Mouse (Mus musculus) lung, embryonic 14.5 days (tissue): ENCODE measurements around the gene Olfm3. TPM values are rescaled to one million over a fixed set of nuclear protein-coding genes. Genes with fewer than 3 reads are reported as not detected.

Experiments
- ATAC-seq: fragments of 200-750 bp; cut with Nextera tagmentation; 2 replicates; pipeline ENCODE4 v1.8.0; 2017; ENCODE audit warnings: mild to moderate bottlenecking, moderate TSS enrichment, moderate library complexity; ENCODE audit not compliant: insufficient read depth
- DNase-seq: peaks from one replicate; pipeline ENCODE4 v3.0.0-alpha.2; 2015
- H3K27ac ChIP-seq: fragments of 300-500 bp; sonication (generic); 2 replicates; pipeline ENCODE4 v1.5.1; 2014; ENCODE audit warnings: low read depth, mild to moderate bottlenecking, moderate library complexity
- H3K27me3 ChIP-seq: fragments of 300-500 bp; sonication (generic); 2 replicates; pipeline ENCODE4 v1.6.1; 2014; ENCODE audit warnings: low read length, control low read depth; ENCODE audit not compliant: insufficient read depth
- H3K36me3 ChIP-seq: fragments of 300-500 bp; sonication (generic); 2 replicates; pipeline ENCODE4 v1.6.1; 2014; ENCODE audit warnings: control low read depth; ENCODE audit not compliant: insufficient read depth
- H3K4me1 ChIP-seq: fragments of 300-500 bp; sonication (generic); 2 replicates; pipeline ENCODE4 v1.6.1; 2014; ENCODE audit warnings: antibody characterized with exemption, control low read depth; ENCODE audit not compliant: insufficient read depth
- H3K4me2 ChIP-seq: fragments of 300-500 bp; sonication (generic); 2 replicates; pipeline ENCODE4 v1.6.1; 2014; ENCODE audit warnings: mild to moderate bottlenecking
- H3K4me3 ChIP-seq: fragments of 300-500 bp; sonication (generic); 2 replicates; pipeline ENCODE4 v1.5.1; 2014; ENCODE audit warnings: low read depth, low read length
- H3K9ac ChIP-seq: fragments of 300-500 bp; sonication (generic); 2 replicates; pipeline ENCODE4 v1.6.1; 2014
- H3K9me3 ChIP-seq: fragments of 300-500 bp; sonication (generic); 2 replicates; pipeline ENCODE4 v1.6.1; 2016; ENCODE audit warnings: low read depth, low read length, control low read depth
- CTCF ChIP-seq: IDR thresholded peaks from 2 replicates; pipeline ENCODE4 v1.5.1; 2016; ENCODE audit warnings: antibody characterized with exemption, low read depth
- WGBS: fragments of 180-500 bp; shearing (Covaris S2); extraction: QIAGEN DNeasy Blood & Tissue Kit; methylation state at CpG from one replicate; pipeline ENCODE4 v1.1.7; 2014; 5-methylcytosine and 5-hydroxymethylcytosine counted together
- polyA plus RNA-seq: library from polyadenylated mRNA; unstranded; fragments of >200 nt; fragmentation: Nextera tagmentation; extraction: Ambion mirVana; gene quantifications from 2 replicates; pipeline ENCODE4 v1.2.1, GENCODE M21; 2014

Gene Olfm3
- polyA plus RNA-seq, 1 experiment from 2014 or later = not detected

DNA sequence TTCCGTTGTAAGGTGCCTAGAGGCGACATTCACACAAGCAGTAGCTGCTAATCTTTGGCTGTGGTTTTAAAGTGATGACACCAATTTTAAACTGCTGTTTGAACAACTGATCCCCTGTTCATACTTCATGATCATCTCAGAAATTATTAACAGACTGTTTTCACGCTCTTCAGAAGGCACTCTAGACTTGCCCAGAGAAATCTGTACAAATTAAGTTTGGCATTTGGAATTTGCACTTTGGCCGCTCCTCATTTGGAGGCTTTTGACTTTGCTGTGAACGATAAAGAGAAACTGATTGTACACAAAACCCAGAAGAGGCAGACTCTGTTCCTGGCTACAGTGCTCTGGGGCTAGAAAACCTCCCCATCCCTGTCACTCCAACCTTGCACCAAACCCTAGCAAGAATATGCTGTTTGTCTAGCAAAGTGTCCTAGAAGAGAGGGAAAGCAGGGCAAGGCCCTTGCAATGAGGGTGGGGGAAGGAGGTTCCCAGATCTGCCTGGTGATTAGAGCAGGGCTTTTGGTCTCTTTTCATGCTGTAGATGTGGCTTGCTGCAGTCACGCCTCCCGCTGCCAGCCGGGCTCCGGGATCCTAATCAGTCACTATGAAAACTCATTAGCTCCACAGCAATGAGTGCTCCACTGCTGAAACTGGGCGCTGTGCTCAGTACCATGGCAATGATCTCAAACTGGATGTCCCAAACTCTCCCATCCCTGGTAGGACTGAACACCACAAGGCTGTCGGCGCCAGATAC lies 176.7 kb downstream of the Olfm3 start:
- TF ChIP-seq CTCF = no peak
- Histone ChIP-seq H3K4me1 (no peaks in the 10 kb centered on the region), H3K4me2 (no peak overlapping the region), H3K4me3 (no peak overlapping the region), H3K27me3 (no peaks in the 10 kb centered on the region), H3K36me3 (no peaks in the 10 kb centered on the region), H3K9me3 (no peaks in the 10 kb centered on the region), H3K27ac (no peak overlapping the region), H3K9ac (no peak overlapping the region)
- WGBS = 32% methylated on average over 12 of the region's 12 CpGs
- ATAC-seq (no peak), DNase-seq (no peak)

DNA sequence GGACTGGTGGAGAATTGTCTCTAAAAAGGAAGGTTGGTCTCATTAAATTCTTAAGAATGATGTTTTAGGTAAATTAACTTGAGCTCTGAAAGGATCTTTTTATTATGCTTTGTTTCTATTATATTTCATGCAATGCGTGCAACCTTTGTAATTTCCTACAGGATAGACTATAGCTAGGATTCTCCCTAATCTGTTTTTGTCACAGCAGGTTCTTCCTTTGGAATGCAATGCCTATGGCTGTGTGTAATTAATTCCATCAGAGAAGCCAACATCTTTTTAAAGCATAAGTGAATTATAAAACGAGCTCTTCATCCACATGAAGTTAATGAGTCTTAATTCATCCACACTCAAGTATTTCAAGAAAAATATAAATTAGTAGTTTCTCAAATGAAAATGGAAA lies 177.5 kb downstream of the Olfm3 start:
- Histone ChIP-seq H3K36me3 (no peaks in the 10 kb centered on the region), H3K4me3 (no peak overlapping the region), H3K9ac (no peak overlapping the region), H3K4me2 (no peak overlapping the region), H3K4me1 (no peaks in the 10 kb centered on the region), H3K27ac (no peak overlapping the region), H3K27me3 (no peaks in the 10 kb centered on the region), H3K9me3 (no peaks in the 10 kb centered on the region)
- ATAC-seq (no peak), DNase-seq (no peak)
- WGBS = 70% methylated on average over 2 of the region's 2 CpGs
- TF ChIP-seq CTCF = no peak

DNA sequence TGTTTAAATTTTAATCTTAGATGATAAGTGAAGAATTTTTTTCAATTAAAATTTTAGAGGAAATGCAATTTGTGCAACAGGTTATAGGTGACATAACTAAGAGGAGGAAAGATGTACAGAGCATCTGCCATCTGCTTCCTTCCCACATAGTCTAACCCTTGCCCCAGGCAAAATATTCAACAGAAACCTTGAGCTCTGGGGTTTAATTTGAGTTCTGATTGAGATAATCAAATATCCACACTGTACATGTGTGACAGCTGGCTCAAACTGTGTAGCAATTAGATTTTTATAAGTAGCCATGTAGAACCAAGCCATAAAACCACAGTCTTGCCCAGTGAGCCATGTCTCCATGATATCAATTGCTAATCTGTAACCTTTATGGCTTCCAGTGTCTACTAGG lies 179.1 kb downstream of the Olfm3 start:
- no peak for TF ChIP-seq CTCF
- H3K27me3 ChIP-seq = no peaks in the 10 kb centered on the region
- no peaks in the 10 kb centered on the region for H3K4me1 ChIP-seq
- no peak overlapping the region for H3K27ac ChIP-seq
- no peaks in the 10 kb centered on the region for H3K36me3 ChIP-seq
- no peaks in the 10 kb centered on the region for H3K9me3 ChIP-seq
- H3K4me3 ChIP-seq = no peak overlapping the region
- no peak overlapping the region for H3K9ac ChIP-seq
- H3K4me2 ChIP-seq = no peak overlapping the region
- ATAC-seq (no peak), DNase-seq (no peak)

DNA sequence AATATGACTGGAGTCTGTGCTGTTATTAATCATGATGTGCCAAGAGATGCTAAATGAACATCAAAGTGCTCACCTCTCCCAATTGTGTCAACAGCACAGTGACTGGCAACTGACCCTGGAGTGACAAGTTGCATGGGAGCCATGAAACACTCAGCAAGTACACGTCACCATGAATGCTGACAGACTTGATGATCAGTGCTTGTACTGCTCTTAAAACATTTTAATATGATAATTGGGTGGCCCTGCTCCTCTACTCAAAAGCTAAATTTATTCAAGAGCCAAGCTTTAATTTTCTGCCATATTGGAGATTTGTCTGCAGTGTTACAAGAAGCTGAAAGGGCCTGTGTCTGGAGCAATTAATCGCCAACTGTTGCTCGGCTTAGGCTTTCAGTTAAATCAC lies 184.4 kb downstream of the Olfm3 start:
- WGBS = 79% methylated on average over 3 of the region's 3 CpGs
- ATAC-seq = no peak
- no peak overlapping the region for H3K9ac ChIP-seq
- H3K9me3 ChIP-seq = no peaks in the 10 kb centered on the region
- no peak for TF ChIP-seq CTCF
- H3K4me2 ChIP-seq = no peak overlapping the region
- DNase-seq = no peak
- H3K36me3 ChIP-seq = no peaks in the 10 kb centered on the region
- no peaks in the 10 kb centered on the region for H3K27me3 ChIP-seq
- H3K4me1 ChIP-seq = no peaks in the 10 kb centered on the region
- no peak overlapping the region for H3K4me3 ChIP-seq
- H3K27ac ChIP-seq = no peak overlapping the region

DNA sequence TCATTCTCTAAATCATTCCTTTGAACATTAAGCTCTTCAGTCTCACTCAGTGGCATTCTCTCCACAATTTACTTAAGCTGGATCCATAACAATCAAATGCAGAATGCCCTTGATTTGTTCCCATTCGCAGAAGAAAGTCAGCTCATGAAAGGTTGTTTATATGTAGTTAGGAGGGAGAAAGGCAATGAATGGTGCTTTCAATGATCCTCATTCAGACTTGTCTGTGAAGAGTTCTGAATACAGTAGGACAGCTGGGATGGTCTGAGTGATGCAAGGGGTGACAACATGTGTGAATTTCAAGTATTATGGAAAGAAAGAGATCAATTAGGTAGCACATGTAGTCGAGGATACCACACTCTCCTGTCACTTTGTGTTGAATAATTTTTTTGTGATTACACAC lies 186.8 kb downstream of the Olfm3 start:
- H3K4me3 ChIP-seq = no peak overlapping the region
- no peak overlapping the region for H3K9ac ChIP-seq
- TF ChIP-seq CTCF = no peak
- no peaks in the 10 kb centered on the region for H3K9me3 ChIP-seq
- H3K27me3 ChIP-seq = no peaks in the 10 kb centered on the region
- WGBS = 17% methylated on average over 2 of the region's 2 CpGs
- H3K36me3 ChIP-seq = no peaks in the 10 kb centered on the region
- H3K27ac ChIP-seq = no peak overlapping the region
- ATAC-seq (no peak), DNase-seq (no peak)
- H3K4me2 ChIP-seq = no peak overlapping the region
- no peaks in the 10 kb centered on the region for H3K4me1 ChIP-seq

DNA sequence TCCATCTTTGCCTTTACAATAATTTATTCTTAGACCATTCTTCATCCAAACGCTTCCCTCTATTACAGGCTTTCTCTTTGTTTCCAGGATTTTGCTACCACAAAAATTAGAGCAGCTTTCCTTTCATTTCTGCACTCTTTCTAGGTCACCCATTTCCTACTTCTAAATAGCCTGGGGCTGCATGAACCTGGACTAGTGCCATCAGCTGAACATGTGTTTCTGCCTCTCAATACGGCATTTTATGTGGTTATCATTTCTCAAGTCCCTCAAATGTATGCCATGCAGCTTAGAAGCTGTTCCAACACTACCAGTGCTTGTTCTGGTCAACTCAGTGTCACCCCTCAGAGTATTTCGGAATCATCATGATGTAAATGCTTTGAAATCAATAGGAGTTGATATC lies 191.6 kb downstream of the Olfm3 start:
- Histone ChIP-seq H3K9me3 (no peaks in the 10 kb centered on the region), H3K27me3 (no peaks in the 10 kb centered on the region), H3K4me3 (no peak overlapping the region), H3K36me3 (no peaks in the 10 kb centered on the region), H3K4me1 (no peaks in the 10 kb centered on the region), H3K27ac (no peak overlapping the region), H3K4me2 (no peak overlapping the region), H3K9ac (no peak overlapping the region)
- no peak for TF ChIP-seq CTCF
- WGBS = 63% methylated on average over 3 of the region's 3 CpGs
- DNase-seq (no peak), ATAC-seq (no peak)

DNA sequence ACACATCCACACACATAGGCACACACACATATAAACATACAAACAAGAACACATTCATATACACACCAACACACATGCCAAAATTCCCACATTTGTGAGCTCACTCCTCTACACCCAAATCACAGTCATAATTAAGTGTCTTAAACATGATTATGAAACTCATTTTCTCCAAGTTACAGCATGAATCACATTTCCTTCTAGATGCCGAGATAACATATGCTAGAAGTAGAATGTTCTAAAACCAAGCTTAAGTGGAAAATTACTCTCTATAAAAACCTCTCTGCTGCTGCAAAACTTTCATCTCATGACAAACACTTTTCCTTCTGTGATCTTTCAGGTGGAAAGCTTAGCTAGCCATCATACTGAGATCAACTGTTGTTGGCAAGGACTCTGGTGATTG lies 195.7 kb downstream of the Olfm3 start:
- ATAC-seq = no peak
- H3K27ac ChIP-seq = no peak overlapping the region
- no peak overlapping the region for H3K4me2 ChIP-seq
- no peaks in the 10 kb centered on the region for H3K9me3 ChIP-seq
- H3K9ac ChIP-seq = no peak overlapping the region
- WGBS = 80% methylated on average over 1 of the region's 1 CpGs
- TF ChIP-seq CTCF = no peak
- no peak overlapping the region for H3K4me3 ChIP-seq
- H3K27me3 ChIP-seq = no peaks in the 10 kb centered on the region
- no peak for DNase-seq
- no peaks in the 10 kb centered on the region for H3K4me1 ChIP-seq
- H3K36me3 ChIP-seq = no peaks in the 10 kb centered on the region
